Mouse (Mus musculus) neural tube, embryonic 11.5 days (tissue): Measurements from ENCODE around the gene Fam189b. TPM values are rescaled to one million over a fixed set of nuclear protein-coding genes. Genes with fewer than 3 reads are reported as not detected.
A peak's percentile ranks its signal among the peaks of the same experiment; 100 is the strongest.

Experiments
- ATAC-seq: fragments of 200-750 bp; cut with Nextera tagmentation; 2 replicates; pipeline ENCODE4 v1.8.0; 2017; ENCODE audit warnings: moderate number of reproducible peaks, mild to moderate bottlenecking, moderate TSS enrichment, moderate library complexity; ENCODE audit not compliant: insufficient read depth, low FRiP score, low TSS enrichment
- DNase-seq: peaks from one replicate; pipeline ENCODE4 v3.0.0-alpha.2; 2015; ENCODE audit warnings: low spot score
- H3K27ac ChIP-seq: fragments of 300-500 bp; sonication (generic); 2 replicates; pipeline ENCODE4 v1.5.1; 2014; ENCODE audit warnings: low read depth, mild to moderate bottlenecking, low read length
- H3K27me3 ChIP-seq: fragments of 300-500 bp; sonication (generic); 2 replicates; pipeline ENCODE4 v1.6.1; 2014; ENCODE audit warnings: mild to moderate bottlenecking, low read length, mixed read lengths; ENCODE audit not compliant: control insufficient read depth, insufficient read depth
- H3K36me3 ChIP-seq: fragments of 300-500 bp; sonication (generic); 2 replicates; pipeline ENCODE4 v1.6.1; 2014; ENCODE audit warnings: mild to moderate bottlenecking, low read length, moderate library complexity, mixed read lengths; ENCODE audit not compliant: control insufficient read depth, insufficient read depth
- H3K4me1 ChIP-seq: fragments of 300-500 bp; sonication (generic); 2 replicates; pipeline ENCODE4 v1.6.1; 2014; ENCODE audit warnings: low read length, mixed read lengths; ENCODE audit not compliant: control insufficient read depth, insufficient read depth
- H3K4me2 ChIP-seq: fragments of 300-500 bp; sonication (generic); 2 replicates; pipeline ENCODE4 v1.6.1; 2014; ENCODE audit warnings: low read depth, mild to moderate bottlenecking, moderate library complexity
- H3K4me3 ChIP-seq: fragments of 300-500 bp; sonication (generic); 2 replicates; pipeline ENCODE4 v1.5.1; 2014; ENCODE audit warnings: low read depth, low read length
- H3K9ac ChIP-seq: fragments of 300-500 bp; sonication (generic); 2 replicates; pipeline ENCODE4 v1.6.1; 2014; ENCODE audit warnings: mild to moderate bottlenecking, low read length
- H3K9me3 ChIP-seq: fragments of 300-500 bp; sonication (generic); 2 replicates; pipeline ENCODE4 v1.6.1; 2016; ENCODE audit warnings: low read length; ENCODE audit not compliant: control insufficient read depth
- WGBS: fragments of 180-500 bp; shearing (Covaris S2); extraction: QIAGEN DNeasy Blood & Tissue Kit; methylation state at CpG from one replicate; pipeline ENCODE4 v1.1.7; 2014; 5-methylcytosine and 5-hydroxymethylcytosine counted together
- polyA plus RNA-seq: library from polyadenylated mRNA; unstranded; fragments of >200 nt; fragmentation: Nextera tagmentation; extraction: Ambion mirVana; gene quantifications from 2 replicates; pipeline ENCODE4 v1.2.1, GENCODE M21; 2014

Fam189b gene
- polyA plus RNA-seq, 1 experiment from 2014 or later, result 36.9 TPM

DNA sequence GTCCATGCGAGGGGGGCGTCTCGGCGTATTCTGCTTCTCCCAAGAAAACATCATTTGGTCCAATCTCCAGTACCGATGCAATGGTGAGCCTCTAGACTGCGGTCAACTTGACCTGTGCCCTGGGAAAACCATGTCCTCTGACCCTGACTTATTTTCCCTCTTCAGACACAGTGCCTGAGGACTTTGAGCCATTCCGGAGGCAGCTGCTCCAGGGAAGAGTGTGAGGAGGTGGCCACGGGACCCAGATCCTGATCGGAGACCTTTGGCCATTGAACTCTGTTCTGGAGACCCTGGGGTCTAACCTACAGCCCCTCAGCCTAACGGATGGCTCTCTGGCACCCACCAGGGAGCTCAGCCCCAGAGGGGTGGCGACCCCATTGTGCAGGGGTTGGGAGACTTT, 43.4 kb downstream of the Fam189b start:
- Histone ChIP-seq H3K4me1 (peaks cover 23% of the 10 kb centered on the region), H3K4me2 (peak overlapping the region; percentile 80), H3K27me3 (no peaks in the 10 kb centered on the region), H3K27ac (peak overlapping the region; percentile 79), H3K9me3 (no peaks in the 10 kb centered on the region), H3K4me3 (peak overlapping the region; percentile 64), H3K36me3 (peaks cover 7% of the 10 kb centered on the region), H3K9ac (peak overlapping the region; percentile 75)
- no peak for ATAC-seq
- DNase-seq, result no peak
- 8% methylated on average over 11 of the region's 11 CpGs for WGBS

- Histone ChIP-seq H3K4me1 (peaks cover 23% of the 10 kb centered on the region), H3K36me3 (peaks cover 7% of the 10 kb centered on the region), H3K27me3 (no peaks in the 10 kb centered on the region), H3K4me3 (peak within 1 kb of the TSS; percentile 64), H3K9ac (peak within 1 kb of the TSS; percentile 75), H3K4me2 (peak within 1 kb of the TSS; percentile 80), H3K9me3 (no peaks in the 10 kb centered on the region), H3K27ac (peak within 1 kb of the TSS; percentile 79)
- ATAC-seq (no peak; the same call in 1 of the 2 replicates), DNase-seq (no peak)
- WGBS, result 2% methylated on average over 21 of the region's 21 CpGs
These were observed 44.0 kb downstream of the Fam189b start, which contains the start of gene Mtx1 for GRCm38 (mm10) chr3:89226900-89227299. TSS of gene Mtx1 (minus strand) at chr3:89227088.

DNA sequence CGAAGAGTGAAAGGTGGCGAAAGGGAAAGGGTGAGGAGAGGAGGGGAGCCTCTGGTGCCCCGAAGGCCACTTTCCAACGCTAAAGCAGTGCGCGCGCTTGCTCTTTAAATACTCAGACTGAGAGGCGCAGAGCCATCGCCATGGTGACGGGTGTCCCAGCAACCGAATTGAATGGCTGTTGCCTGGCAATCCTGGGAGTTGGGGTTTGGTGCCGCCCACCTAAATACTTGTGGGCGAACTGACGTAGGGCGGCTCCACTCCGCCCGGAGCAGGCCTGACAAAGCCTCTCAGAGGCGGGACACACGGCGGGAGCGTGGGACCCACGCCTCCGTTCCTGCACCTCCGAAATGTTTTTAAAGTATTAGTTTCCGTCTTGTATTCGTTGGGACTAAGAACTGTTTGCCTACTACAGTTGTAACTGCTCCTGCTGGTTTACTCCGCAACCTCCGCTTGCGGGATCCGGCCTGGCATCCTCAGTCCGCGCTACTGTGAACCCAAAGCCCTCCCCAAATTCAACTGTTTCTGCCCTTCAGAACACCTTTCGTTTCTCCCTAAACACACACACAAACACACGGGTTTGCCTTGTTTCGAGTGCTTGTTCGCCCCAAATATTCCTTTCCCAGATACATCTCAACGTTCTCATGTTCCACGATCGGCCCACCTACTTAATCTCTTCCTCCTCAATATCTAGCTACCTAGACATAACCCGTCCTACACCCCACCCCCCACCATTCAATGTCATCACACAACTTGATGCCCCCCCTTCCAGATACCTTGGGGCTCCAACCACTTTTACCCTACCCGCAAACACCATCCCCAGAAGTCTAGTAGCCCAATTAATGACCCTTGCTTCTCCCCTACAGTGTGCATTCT, 44.6 kb downstream of the Fam189b start:
- Histone ChIP-seq H3K4me3 (peak overlapping the region; percentile 64), H3K9me3 (no peaks in the 10 kb centered on the region), H3K36me3 (peaks cover 7% of the 10 kb centered on the region), H3K4me2 (peak overlapping the region; percentile 80), H3K9ac (peak overlapping the region; percentile 75), H3K27me3 (no peaks in the 10 kb centered on the region), H3K27ac (peak overlapping the region; percentile 79), H3K4me1 (peaks cover 23% of the 10 kb centered on the region)
- WGBS, result 2% methylated on average over 41 of the region's 41 CpGs
- DNase-seq (peak; percentile 96), ATAC-seq (peak; percentile 72)

- ATAC-seq (0 out of 2 replicates have a peak, but pooled peaks have one; percentile 5), DNase-seq (peak; percentile 91)
- Histone ChIP-seq H3K4me1 (peaks cover 19% of the 10 kb centered on the region), H3K27ac (peak overlapping the region; percentile 65), H3K27me3 (no peaks in the 10 kb centered on the region), H3K9ac (peak overlapping the region; percentile 19; the same call in 1 of the 2 replicates), H3K4me3 (peak overlapping the region; percentile 64), H3K9me3 (no peaks in the 10 kb centered on the region), H3K36me3 (peaks cover 3% of the 10 kb centered on the region; the same call in 1 of the 2 replicates), H3K4me2 (peak overlapping the region; percentile 80)
- WGBS, result under 1% methylated on average over 20 of the region's 20 CpGs
These were observed 45.2 kb downstream of the Fam189b start for GRCm38 (mm10) chr3:89228180-89228549.

DNA sequence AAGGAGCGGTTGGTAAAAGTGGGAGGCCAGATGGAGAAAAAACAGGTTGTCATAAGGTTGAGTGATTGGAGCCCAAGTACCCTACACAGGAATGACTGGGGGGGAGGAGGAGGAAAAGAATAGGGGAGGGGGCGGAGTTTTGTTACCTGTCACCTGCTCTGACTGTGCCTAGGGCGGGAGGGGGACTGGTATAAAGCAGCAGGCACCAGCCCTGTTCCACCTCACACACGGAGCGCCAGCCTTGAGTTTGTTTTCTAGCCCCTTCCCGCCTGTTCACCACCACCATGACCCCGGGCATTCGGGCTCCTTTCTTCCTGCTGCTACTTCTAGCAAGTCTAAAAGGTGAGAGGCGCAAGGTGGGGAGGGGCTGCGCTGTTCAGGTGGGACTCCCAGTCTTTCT, 45.9 kb downstream of the Fam189b start, which contains the start of gene Muc1:
Gene Muc1, plus strand, starts transcription at position 222 of the 400 bp plus-strand sequence.
- WGBS, result 33% methylated on average over 10 of the region's 10 CpGs
- peak within 1 kb of the TSS; percentile 44 for H3K9ac ChIP-seq
- no peaks in the 10 kb centered on the region; the same call in 1 of the 2 replicates for H3K36me3 ChIP-seq
- H3K4me2 ChIP-seq, result peak within 1 kb of the TSS; percentile 80
- H3K27ac ChIP-seq, result peak within 1 kb of the TSS; percentile 65
- peak within 1 kb of the TSS; percentile 64 for H3K4me3 ChIP-seq
- no peaks in the 10 kb centered on the region for H3K27me3 ChIP-seq
- no peaks in the 10 kb centered on the region for H3K9me3 ChIP-seq
- peaks cover 18% of the 10 kb centered on the region for H3K4me1 ChIP-seq
- ATAC-seq (no peak), DNase-seq (no peak)

DNA sequence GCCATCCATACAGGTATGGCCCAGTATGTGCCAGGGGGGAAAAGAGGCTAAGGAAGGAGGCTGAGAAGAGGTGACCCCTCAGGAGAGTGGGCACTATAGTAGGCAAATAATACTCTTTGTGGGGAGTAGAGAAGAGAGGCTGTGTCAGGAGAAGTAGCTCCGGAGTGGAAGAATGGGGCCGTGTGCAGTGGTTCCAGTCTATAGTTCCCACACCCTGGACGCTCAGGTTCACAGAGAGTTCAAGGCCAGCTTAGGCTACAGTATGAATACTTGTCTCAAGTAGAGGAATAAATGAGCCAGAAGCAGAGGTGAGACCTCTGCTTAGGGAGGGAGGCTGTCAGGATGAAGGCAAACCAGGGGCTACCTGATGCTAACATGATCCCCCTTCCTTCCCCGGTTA, 46.3 kb downstream of the Fam189b start:
- no peaks in the 10 kb centered on the region for H3K9me3 ChIP-seq
- 65% methylated on average over 4 of the region's 4 CpGs for whole genome bisulfite sequencing
- H3K4me1 ChIP-seq, result peaks cover 14% of the 10 kb centered on the region
- ATAC-seq (no peak), DNase-seq (no peak)
- H3K9ac ChIP-seq, result no peak overlapping the region
- H3K36me3 ChIP-seq, result no peaks in the 10 kb centered on the region; the same call in 1 of the 2 replicates
- H3K4me3 ChIP-seq, result no peak overlapping the region
- no peak overlapping the region for H3K4me2 ChIP-seq
- no peaks in the 10 kb centered on the region for H3K27me3 ChIP-seq
- H3K27ac ChIP-seq, result no peak overlapping the region

DNA sequence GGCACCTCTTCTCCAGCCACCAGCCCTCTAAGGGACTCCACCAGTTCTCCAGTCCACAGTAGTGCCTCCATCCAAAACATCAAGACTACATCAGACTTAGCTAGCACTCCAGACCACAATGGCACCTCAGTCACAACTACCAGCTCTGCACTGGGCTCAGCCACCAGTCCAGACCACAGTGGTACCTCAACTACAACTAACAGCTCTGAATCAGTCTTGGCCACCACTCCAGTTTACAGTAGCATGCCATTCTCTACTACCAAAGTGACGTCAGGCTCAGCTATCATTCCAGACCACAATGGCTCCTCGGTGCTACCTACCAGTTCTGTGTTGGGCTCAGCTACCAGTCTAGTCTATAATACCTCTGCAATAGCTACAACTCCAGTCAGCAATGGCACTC, 47.6 kb downstream of the Fam189b start:
- no peaks in the 10 kb centered on the region for H3K9me3 ChIP-seq
- no peak for DNase-seq
- no peaks in the 10 kb centered on the region for H3K27me3 ChIP-seq
- H3K4me3 ChIP-seq, result no peak overlapping the region
- H3K27ac ChIP-seq, result no peak overlapping the region
- no peak overlapping the region for H3K4me2 ChIP-seq
- 89% methylated on average over 2 of the region's 2 CpGs for WGBS
- no peak for ATAC-seq
- no peak overlapping the region for H3K9ac ChIP-seq
- peaks cover 6% of the 10 kb centered on the region; the same call in 1 of the 2 replicates for H3K4me1 ChIP-seq
- no peaks in the 10 kb centered on the region for H3K36me3 ChIP-seq

DNA sequence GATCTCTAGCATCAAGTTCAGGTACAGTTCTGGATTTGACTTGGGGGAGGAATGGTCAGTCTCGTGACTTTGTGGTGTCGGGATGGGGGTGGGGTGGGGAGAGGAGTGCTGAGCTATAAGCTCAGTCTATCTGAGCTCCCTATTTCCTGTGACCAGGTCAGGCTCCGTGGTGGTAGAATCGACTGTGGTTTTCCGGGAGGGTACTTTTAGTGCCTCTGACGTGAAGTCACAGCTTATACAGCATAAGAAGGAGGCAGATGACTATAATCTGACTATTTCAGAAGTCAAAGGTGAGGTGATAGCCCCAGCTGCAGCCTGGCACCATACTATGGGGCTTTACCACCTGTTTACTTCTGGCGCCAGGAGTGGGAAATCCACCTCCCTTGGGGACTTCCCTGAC, 48.4 kb downstream of the Fam189b start:
- 72% methylated on average over 7 of the region's 7 CpGs for WGBS
- ATAC-seq, result no peak
- H3K4me2 ChIP-seq, result no peak overlapping the region

More for the DNA sequence above, 48.4 kb downstream of the Fam189b start:
- Histone ChIP-seq H3K4me1 (peaks cover 5% of the 10 kb centered on the region; the same call in 1 of the 2 replicates), H3K9me3 (no peaks in the 10 kb centered on the region), H3K9ac (no peak overlapping the region), H3K4me3 (no peak overlapping the region), H3K36me3 (no peaks in the 10 kb centered on the region; the same call in 1 of the 2 replicates), H3K27me3 (no peaks in the 10 kb centered on the region), H3K27ac (no peak overlapping the region)
- no peak for DNase-seq
